Mouse (Mus musculus) heart, adult 2 months (tissue): ENCODE measurements at regions not wholly inside any gene's neighbourhood (a gene's known extent, or its start where the extent isn't known, plus 50 kb on each side); places are given as distances from the start of the nearest gene placed in this dataset.

Experiments used
- CTCF ChIP-seq: fragments of 200-600 bp; IDR thresholded peaks from 2 replicates; pipeline ENCODE4 v1.8.1; 2022; ENCODE audit warnings: antibody characterized with exemption, mild to moderate bottlenecking, moderate library complexity
- EP300 ChIP-seq: fragments of 200-500 bp; IDR thresholded peaks from 2 replicates; pipeline ENCODE4 v1.6.1; 2011; ENCODE audit warnings: low read depth, low read length, control low read depth; ENCODE audit not compliant: insufficient read depth
- POLR2A ChIP-seq: fragments of 200-500 bp; IDR thresholded peaks from 2 replicates; pipeline ENCODE4 v1.6.1; 2011; ENCODE audit warnings: mild to moderate bottlenecking, low read depth, low read length, control low read depth; ENCODE audit not compliant: insufficient read depth

GRCm38 (mm10) chr17:14588086-14588817, 105.8 kb downstream of the Thbs2 start:
- TF ChIP-seq POLR2A, result no peak
- TF ChIP-seq CTCF, result no peak
- no peak for TF ChIP-seq EP300
